Mouse (Mus musculus) frontal cortex, adult 2 months (tissue): Measurements from ENCODE around the gene Krt18. TPM values are rescaled to one million over a fixed set of nuclear protein-coding genes. Genes with fewer than 3 reads are reported as not detected.
A peak's percentile ranks its signal among the peaks of the same experiment; 100 is the strongest.

Source experiments
- DNase-seq, 2 experiments: peaks; one replicate each; pipeline ENCODE4 v3.0.0; 2022; ENCODE audit warnings: low spot score in 1 of 2; ENCODE audit errors: extremely low spot score in 1 of 2
- polyA plus RNA-seq: library from polyadenylated mRNA; depleted of rRNA; stranded (reverse); fragments of >200 nt; gene quantifications from 2 replicates; pipeline ENCODE4 v1.2.3, GENCODE M21; 2012; rRNA removed

Krt18 gene
- polyA plus RNA-seq = 1.4 and 3.5 TPM in 2 replicates

DNA sequence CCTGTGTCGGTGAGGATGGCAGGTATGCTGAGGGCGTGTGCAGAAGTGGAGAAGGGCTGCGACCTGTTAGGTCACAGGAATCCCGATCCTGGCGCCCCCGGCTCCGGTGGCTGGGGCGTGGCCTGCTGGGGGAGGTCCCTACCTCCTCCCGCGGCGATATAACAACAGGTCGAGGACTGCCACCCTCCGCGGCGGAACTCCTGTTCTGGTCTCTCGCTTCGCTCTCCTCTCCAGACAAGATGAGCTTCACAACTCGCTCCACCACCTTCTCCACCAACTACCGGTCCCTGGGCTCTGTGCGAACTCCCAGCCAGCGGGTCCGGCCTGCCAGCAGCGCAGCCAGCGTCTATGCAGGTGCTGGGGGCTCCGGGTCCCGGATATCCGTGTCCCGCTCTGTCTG, at the start of gene Krt18:
Gene Krt18, plus strand, starts transcription at position 141 of the 400 bp plus-strand sequence.
- DNase-seq = no peak

DNA sequence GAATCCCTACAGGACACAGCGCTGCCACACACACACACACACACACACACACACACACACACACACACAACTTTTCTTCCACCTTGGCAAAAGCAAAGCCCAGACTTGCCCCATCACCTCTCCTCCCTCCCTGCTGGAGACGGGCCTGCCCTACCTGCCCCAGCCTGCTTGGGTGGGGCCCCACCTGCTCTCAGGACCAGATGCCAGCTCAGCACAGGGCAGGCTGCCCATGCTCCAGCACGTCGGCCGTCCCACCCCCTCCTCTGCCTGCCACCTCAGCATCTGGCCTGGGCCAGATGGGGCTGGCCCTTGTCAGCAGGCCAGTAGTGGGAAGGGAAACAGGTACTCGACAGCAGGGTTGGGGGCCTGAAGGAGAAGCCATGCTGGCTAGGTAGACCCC, 47.1 kb upstream of the Krt18 start:
- no peak for DNase-seq

DNA sequence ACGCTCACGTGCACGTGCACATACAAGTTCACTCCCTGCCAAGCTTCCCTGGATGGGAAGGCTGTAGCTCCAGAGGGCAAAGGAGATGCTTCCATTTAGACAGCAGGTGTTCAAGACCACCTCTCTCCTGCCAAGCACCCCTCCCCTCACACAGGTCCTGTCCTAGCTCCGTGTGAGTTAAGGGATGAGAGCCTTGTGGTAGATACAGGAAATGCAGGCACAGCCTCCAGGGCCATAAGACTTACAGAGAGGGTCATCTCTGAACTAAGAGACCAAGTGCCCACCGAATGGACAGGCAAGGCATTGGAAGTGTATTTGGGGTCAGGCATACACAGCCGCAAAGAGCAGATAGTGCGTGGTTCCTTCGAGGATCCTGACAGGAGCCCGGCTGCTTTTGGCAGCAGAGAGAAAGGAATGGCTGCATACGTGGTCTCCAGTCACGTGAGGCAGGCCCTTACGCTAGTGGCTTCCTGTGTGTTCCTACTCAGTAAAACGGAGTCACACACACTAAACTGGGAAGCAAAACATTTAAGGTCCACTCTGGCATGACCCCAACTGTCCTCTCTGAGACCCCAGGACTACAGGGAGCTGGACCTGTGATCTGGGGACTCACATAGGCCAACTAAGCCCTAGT, 44.5 kb upstream of the Krt18 start:
- DNase-seq = no peak

- DNase-seq = peak; percentile 89 to 98
These were observed 43.9 kb upstream of the Krt18 start for GRCm38 (mm10) chr15:101983949-101984601.

GRCm38 (mm10) chr15:101984746-101985145, 43.2 kb upstream of the Krt18 start:
- DNase-seq = no peak

DNA sequence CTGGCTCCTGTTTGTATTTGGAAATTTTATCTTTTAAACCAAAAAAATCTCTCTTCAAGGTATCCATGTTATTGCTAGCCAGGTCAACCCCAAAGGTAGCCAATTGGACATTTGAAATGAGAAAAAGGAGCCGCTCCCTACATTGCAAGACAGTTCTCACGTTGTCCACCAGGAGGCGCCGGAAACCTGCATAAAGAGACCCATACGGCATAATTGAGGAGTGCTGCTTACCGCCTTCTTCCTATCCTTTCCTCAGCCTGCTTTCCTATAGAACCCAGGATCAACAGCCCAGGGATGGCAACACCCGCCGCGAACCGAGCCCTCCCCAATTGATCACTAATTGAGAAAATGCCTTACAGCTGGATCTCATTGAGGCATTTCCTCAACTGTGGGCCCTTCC, 39.9 kb upstream of the Krt18 start:
- DNase-seq = peak; percentile 63 to 93

DNA sequence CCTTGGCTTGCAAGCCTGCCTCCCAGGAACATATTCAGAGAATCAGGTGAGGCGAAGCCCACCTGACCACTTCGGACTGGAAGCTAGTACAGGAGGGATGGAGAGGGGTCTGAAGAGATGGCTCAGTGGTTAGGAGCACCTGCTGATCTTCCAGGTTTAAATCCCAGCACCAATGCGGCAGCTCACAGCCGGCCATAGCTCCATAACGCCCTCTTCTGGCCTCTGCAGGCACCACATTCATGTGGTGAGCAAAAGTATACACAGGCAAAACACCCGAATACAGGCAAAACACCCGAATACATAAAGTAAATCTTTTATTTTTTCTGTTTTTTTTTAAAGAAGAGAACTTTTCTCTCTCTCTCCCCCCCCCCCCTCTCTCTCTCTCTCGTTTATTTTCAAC, 39.3 kb upstream of the Krt18 start:
- no peak for DNase-seq

GRCm38 (mm10) chr15:101990946-101991345, 37.0 kb upstream of the Krt18 start:
- DNase-seq = no peak

- no peak for DNase-seq
These were observed 33.6 kb upstream of the Krt18 start for GRCm38 (mm10) chr15:101994365-101994764.

DNA sequence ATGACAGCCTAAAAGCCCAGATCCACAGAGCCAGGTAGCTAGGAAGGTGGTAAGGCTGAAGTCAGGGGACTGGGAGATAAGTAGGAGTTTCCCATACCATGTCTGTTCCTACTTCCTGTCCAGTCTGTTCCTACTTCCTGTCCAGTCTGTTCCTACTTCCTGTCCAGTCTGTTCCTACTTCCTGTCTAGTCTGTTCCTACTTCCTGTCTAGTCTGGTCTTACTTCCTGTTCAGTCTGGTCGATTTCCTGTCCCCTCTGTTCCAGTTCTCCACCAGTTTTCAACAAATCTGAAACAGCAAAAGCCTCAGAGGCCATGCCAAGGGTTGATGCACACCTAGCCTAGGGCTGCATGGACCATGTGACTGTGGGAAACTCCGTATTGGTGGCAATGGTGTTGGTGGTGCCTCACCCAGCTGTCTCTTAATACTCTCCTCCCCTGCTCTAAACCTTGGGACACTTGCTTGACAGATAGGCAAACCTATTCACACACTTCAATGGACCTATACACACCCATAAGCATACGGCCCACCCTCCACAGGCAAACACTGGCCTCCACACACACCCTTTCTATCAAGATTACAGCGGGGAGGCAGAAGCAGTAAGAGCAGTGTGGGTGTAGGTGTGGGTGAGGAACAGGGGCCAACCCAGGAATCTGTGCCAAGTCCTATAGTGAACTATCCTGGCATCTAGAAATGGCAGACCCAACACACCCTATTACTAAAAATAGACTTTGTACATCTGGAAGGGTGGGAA, 32.3 kb upstream of the Krt18 start:
- DNase-seq = peak in 1 of 2 experiments; percentile 25

DNA sequence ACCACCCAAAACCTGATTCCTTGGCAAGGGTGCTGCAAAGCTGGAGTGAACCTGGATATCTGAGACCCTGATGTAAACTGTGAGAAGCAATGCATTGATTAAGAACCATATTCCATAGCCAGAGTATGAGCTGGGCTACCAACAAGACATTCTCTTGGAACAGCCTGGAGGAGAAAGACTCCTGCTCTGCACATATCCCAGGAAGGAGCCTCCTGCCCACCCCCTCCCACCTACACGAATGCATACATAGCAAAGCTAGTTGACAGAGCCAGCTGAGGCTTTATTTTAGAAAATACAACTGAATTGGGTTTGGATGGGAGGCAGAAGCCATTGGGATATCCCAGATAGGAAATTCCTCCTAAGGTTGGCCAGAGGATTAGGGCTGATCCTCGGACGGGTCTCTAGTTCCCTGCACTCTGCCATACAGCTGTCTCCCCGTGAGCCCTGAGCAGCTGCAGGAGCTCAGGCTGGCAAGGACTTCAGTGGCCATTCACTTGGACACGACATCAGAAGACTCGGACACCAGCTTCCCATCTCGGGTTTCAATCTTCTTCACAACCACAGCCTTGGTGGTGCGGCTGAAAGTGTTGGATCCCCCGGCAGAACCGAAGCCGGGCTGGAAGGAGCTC, 31.4 kb upstream of the Krt18 start:
- DNase-seq = peak in 1 of 2 experiments; percentile 41

GRCm38 (mm10) chr15:101999156-101999555, 28.8 kb upstream of the Krt18 start:
- DNase-seq = no peak

- no peak for DNase-seq
These were observed 28.2 kb upstream of the Krt18 start for GRCm38 (mm10) chr15:101999676-102000335.

DNA sequence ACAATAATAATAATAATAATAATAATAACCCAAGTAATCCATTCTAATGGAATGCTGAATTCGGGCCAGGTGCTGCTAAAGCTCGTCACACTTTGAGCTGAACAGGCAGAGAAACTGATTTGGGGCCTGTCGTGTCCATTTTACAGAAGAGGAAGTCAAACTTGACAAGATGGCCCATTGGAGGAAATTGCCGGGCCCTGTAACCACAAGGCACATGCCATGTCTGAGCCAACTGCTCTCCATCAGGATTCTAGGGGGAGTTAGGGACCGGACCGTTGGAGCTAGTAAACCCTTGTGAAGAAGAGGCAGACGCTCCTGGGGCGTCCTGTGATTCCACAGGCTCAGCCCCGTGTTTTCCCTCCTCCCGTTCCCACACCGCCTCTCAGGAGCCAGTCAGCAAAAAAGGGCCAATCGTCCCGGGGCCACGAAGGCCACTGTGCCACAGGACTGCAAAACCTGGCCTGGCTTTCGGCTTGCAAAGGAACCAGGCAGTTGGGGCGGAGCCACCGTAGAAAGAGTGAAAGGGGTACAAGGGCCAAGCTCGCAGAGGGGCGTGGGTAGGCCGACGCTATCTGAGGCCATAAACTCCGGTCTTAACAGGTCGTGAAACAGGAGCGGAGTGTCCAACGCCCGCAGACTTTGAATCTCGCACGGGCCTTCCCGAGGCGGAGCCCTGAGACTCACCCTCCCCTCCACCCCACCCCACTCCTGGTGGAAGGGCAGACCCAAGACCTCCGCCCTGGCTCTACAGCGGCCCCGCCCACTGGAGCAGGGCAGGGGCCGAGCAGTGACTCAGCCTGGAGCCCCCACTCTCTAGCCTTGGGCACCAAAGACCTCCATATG, 25.1 kb upstream of the Krt18 start:
- DNase-seq = no peak

- DNase-seq = no peak
These were observed 24.5 kb upstream of the Krt18 start for GRCm38 (mm10) chr15:102003516-102003915.

DNA sequence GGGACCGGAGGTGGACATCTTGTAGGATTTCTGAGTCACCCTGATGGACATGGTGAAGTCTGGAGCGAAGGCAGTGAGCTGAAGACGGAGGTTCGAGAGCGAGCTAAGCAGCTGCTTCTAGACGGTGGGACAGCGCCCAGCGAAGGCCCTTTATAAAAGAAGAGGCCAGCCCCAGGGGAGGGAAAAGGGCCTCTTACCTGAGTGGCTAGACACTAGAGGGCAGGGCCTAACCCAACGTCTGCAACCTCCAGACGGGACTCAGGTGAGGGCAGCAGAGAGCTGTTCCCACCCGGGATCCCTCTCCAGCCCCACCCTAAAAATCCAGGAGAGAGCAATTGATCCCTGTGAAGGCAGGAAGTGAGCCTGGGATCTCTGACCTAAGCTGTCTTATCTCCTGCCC, 23.8 kb upstream of the Krt18 start, which contains the start of gene Krt8:
Gene Krt8, minus strand, starts transcription at position 294 of the 400 bp plus-strand sequence.
- DNase-seq = no peak

GRCm38 (mm10) chr15:102005290-102005689, 22.7 kb upstream of the Krt18 start:
- no peak for DNase-seq

DNA sequence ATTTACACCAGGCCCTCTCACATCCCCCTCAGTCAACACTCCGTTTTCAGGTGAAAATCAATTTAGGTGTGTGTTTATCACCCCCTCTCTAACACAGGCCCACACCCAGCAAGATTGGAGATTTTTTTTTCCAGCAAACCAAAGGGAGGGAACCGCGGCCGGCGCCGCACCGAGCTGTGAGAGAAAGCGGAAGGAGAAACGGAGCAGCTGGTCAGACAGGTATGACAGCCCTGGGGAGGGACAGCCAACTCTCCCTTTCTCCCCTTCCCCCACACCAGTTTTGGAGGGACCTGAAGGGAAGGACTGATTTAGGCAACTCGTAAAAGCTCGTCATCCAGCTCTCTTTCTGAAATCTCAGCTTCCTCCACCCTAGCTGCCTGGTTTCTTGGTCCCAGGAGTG, 21.7 kb upstream of the Krt18 start:
- no peak for DNase-seq
